Mouse (Mus musculus) mature B cell (primary cell): ENCODE measurements around the gene Cyp1a1.

Source experiments
- in situ Hi-C: fragments of 300-500 bp; cut with MboI; formaldehyde crosslinking; loops from 2 replicates; pipeline ENCODE4 v1.14.3; 2019

The Cyp1a1 gene

GRCm38 (mm10) chr9:57655749-57656148, 32.0 kb upstream of the Cyp1a1 start:
- in situ Hi-C loops = loop anchor here (10.0 kb wide), 1 partner anchor 131 kb away; the partner anchor contains the start of gene Cox5a

- in situ Hi-C loops = loop anchor here (10.0 kb wide), 1 partner anchor 132 kb away; the partner anchor contains the start of gene Cox5a
Measured at GRCm38 (mm10) chr9:57656631-57657350, 30.9 kb upstream of the Cyp1a1 start.

GRCm38 (mm10) chr9:57657843-57658242, 29.9 kb upstream of the Cyp1a1 start:
- in situ Hi-C loops = loop anchor here (10.0 kb wide), 1 partner anchor 133 kb away; the partner anchor contains the start of gene Cox5a

- in situ Hi-C loops = loop anchor here (10.0 kb wide), 1 partner anchor 134 kb away; the partner anchor contains the start of gene Cox5a
Measured at GRCm38 (mm10) chr9:57658970-57659369, 28.8 kb upstream of the Cyp1a1 start.

- in situ Hi-C loops = loop anchor here (10.0 kb wide), 1 partner anchor 135 kb away; the partner anchor contains the start of gene Cox5a
Measured at GRCm38 (mm10) chr9:57659774-57660173, 28.0 kb upstream of the Cyp1a1 start.

GRCm38 (mm10) chr9:57660501-57660900, 27.2 kb upstream of the Cyp1a1 start:
- in situ Hi-C loops = no loop called here

- in situ Hi-C loops = no loop called here
Measured at GRCm38 (mm10) chr9:57661552-57661951, 26.2 kb upstream of the Cyp1a1 start.

GRCm38 (mm10) chr9:57664616-57665015, 23.1 kb upstream of the Cyp1a1 start:
- in situ Hi-C loops = no loop called here

- in situ Hi-C loops = no loop called here
Measured at GRCm38 (mm10) chr9:57666536-57666935, 21.2 kb upstream of the Cyp1a1 start.

- in situ Hi-C loops = no loop called here
Measured at GRCm38 (mm10) chr9:57667136-57667535, 20.6 kb upstream of the Cyp1a1 start.

- in situ Hi-C loops = no loop called here
Measured at GRCm38 (mm10) chr9:57667817-57668216, 19.9 kb upstream of the Cyp1a1 start.

- in situ Hi-C loops = no loop called here
Measured at GRCm38 (mm10) chr9:57668277-57668676, 19.5 kb upstream of the Cyp1a1 start.

GRCm38 (mm10) chr9:57669566-57669965, 18.2 kb upstream of the Cyp1a1 start:
- in situ Hi-C loops = no loop called here

GRCm38 (mm10) chr9:57671037-57671436, 16.7 kb upstream of the Cyp1a1 start:
- in situ Hi-C loops = no loop called here

GRCm38 (mm10) chr9:57671500-57671899, 16.2 kb upstream of the Cyp1a1 start:
- in situ Hi-C loops = no loop called here

- in situ Hi-C loops = no loop called here
Measured at GRCm38 (mm10) chr9:57681411-57681810, 6.3 kb upstream of the Cyp1a1 start.

GRCm38 (mm10) chr9:57683520-57683919, 4.2 kb upstream of the Cyp1a1 start, which contains the start of gene Cyp1a2:
Gene Cyp1a2, minus strand, starts transcription at chr9:57683703.
- in situ Hi-C loops = no loop called here

GRCm38 (mm10) chr9:57686011-57686410, 1.7 kb upstream of the Cyp1a1 start:
- in situ Hi-C loops = no loop called here

- in situ Hi-C loops = no loop called here
Measured at GRCm38 (mm10) chr9:57688158-57688557, 430 bp downstream of the Cyp1a1 start.

GRCm38 (mm10) chr9:57688606-57689005, 878 bp downstream of the Cyp1a1 start:
- in situ Hi-C loops = no loop called here

GRCm38 (mm10) chr9:57694108-57694507, 6.4 kb downstream of the Cyp1a1 start:
- in situ Hi-C loops = no loop called here

- in situ Hi-C loops = no loop called here
Measured at GRCm38 (mm10) chr9:57696380-57697285, 8.9 kb downstream of the Cyp1a1 start.
